Mouse (Mus musculus) ES-Bruce4 (cell line): ENCODE data around the gene Alpk1.

Experiments
- CTCF ChIP-seq: IDR thresholded peaks from one replicate; pipeline ENCODE4 v1.8.1; 2011; ENCODE audit warnings: low read depth, low read length
- POLR2A ChIP-seq: IDR thresholded peaks from one replicate; pipeline ENCODE4 v1.8.1; 2011; ENCODE audit warnings: low read length; ENCODE audit not compliant: insufficient read depth

DNA sequence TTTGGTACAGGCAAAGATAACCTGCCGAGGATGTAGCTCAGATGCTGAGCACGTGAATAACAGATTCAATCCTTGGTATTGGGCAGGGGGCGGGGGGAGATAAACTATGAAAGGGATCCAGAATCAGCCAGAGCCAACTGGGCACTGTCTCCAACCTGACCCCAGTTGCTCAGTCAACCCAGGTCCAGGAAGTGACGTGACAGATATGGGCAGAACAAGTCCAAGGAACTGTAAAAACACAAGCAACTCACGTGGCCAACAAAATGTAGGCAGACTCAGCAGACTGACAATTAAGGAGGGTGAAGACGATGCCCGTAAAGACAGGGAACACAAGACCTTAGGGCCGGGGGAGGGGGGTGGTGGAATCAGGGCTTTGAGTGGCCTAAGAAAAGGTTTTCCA, 17.9 kb downstream of the Alpk1 start:
- TF ChIP-seq CTCF (no peak), POLR2A (no peak)
